Mouse (Mus musculus) lung, postnatal 10 days (tissue): ENCODE results near the gene Egln3.

ENCODE experiments used
- DNase-seq: peaks from one replicate; pipeline ENCODE4 v3.0.0; 2021

Gene Egln3

DNA sequence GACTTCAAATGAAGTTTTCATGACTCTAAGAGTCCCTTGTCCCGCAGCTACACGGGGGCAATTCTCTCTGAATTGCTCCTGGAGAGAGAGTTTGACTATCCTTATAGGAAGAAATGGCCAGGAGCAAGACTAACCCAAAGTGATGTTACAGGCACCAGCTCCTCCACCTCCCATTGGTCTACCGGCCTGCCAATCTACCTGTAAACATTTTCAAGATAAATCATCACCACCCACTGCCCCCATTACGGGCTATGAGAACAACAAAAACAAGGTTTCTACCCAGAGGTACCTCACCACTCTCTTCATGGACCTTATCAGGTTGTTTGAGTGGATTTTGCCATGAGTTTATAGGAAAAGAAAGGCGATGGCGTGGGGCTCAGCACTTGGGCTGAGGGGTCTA is 1.4 kb downstream of the Egln3 start:
- no peak for DNase-seq

DNA sequence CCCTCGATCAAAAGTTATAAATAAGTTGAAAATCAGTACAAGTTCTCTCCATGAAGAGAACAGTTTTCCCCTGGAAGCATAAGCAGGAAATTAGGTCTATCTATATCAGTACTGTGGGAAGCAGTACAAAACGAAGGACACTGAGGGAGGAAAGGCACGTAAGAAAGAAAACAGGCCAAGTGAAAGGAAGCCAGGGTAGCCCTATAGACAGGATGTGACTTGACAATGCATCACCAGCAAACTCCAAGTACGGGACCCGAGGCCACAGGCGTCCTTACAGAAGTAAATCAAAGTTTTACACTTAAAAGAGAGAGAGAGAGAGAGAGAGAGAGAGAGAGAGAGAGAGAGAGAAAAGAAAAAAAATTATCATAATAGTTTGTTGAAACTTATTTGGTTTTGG is 2.8 kb downstream of the Egln3 start:
- no peak for DNase-seq

DNA sequence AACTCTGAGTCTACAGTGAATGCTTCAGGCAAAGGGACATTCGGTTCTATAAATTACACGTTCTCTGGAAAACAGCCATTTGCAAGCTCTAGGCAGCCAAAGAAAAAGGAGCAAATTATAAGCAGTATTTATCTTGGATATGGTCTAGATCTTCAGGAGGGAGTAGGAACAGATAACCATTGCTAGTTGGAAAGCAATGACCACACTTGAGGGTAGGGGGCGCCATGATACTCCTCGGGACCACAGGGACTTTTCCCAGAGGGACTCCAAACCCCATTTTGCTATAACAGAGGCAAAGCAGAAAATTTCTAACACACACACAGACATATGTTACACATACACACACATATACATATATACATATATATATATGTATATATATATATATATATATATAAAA is 3.5 kb downstream of the Egln3 start:
- peak; percentile 56 for DNase-seq

DNA sequence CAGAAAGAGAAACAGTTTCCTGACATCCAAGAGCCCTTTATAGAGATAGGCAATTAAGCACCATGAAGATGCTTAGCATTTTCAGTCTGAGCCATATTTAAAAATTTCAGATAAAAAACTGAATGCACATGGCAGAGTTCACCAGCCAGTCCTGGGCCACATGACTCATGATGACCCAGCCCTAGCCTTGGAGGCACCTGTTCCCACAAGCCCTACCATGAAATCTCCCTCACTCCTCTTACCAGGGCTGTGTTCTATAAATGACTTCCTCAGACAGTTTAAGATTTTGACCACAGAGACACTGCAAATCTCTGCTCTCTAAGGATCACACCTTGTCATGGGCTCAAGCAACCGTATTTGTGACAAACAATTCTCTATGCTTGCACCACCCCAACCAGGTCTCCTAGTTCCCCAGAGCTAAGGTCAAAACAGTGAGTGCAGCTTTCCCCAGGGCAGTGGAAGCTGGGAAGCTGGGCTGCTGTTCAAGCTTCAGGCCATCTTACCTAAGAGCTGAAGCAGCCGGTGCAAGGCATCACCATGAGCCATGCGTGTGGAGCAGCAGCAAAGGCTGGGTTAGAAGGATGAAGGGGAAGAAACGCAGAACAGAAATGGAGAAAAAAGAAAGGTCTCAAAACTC is 5.3 kb downstream of the Egln3 start:
- no peak for DNase-seq

DNA sequence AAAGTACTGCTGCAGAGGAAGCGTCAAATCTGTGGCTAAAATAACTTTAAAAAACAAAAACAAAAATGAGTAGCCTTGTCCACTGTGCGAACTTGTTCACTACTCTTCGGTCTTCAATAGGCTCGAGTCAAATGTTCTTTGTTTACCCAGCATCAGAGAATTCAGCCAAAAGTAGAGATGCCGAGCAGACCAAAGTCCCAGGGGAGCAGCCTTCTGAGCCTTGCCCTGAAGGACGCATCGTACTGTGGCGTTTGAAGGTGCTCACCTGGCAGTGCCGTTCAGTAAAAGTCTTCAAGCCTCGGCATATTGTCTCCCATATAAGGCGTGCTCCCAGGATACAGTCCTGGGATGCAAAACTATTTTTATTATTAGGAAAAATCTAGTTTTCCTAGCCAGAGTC is 5.8 kb downstream of the Egln3 start:
- DNase-seq: no peak

DNA sequence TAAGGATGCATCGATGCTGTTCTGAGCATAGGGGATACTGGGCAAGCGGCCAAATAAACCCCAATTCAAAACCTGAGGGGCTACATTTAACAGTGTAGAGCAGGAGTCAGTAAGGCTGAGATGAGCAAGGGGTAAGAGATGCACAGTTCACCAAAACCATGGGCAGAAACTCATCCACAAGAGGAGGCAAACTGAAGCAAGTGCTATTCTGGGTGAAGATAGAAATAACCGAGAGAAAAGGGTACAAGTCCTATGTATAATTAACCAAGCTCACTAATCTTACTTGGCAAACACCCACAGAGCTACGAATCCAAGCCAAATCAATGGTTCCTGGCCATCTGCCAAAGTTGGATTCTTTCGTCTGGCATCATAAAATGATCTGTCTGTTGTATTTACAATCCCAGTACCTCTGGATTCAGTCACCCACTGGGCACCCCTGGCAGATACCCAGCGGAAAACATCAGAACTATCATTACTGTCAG is 6.3 kb downstream of the Egln3 start:
- DNase-seq: no peak

DNA sequence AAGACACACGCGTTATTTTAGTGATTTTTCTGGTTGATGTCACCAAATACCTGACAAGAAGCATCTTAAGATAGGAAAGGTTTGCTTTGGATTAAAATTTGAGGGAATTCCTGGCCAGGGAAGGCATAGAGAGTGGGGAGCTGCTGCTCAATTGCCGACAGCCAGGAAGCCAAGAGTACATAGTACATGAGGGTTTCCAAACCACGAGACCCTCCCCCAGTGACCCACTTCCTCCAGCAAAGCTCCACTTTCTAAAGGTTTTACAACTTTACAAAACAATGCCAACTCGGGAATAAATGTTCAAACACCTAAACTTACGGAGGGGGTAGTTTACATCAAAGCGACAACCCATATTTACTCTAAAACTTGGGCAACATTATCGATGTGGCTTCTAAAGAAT is 6.8 kb downstream of the Egln3 start:
- no peak for DNase-seq

DNA sequence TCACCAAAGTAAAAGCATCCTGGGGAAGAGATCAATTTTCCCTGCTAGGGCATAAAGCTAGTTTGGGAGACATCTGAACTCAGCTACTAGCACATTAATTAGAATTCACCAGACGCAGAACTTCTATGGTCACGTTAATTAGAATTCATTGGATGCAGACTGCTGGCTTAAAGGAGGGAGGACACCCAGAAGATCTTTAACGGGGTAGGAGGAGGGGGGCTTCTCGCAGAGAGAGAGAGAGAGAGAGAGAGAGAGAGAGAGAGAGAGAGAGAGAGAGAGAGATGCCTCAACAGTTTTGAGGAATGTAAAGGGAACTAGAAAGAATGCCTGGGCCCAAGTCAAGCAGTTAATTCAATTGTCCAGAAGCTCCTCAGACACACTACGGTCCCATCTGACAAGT is 9.5 kb downstream of the Egln3 start:
- DNase-seq: no peak

DNA sequence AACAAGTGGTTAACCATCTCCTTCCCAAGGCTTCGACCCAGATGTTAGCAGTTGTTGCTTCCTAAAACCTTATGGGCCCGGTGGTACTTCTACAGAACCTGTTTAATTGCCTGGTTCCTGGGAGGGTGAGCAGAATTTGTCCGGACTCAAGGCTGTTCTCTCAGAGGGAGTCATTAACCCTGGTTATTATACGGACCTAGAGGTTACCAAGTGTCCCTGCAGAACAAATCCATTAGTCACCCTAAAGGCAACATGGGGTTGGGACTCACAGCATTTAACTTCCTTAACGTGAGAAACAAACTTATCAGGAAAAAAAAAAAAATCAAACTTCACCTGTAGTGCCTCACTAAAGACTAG is 11.4 kb downstream of the Egln3 start:
- no peak for DNase-seq

DNA sequence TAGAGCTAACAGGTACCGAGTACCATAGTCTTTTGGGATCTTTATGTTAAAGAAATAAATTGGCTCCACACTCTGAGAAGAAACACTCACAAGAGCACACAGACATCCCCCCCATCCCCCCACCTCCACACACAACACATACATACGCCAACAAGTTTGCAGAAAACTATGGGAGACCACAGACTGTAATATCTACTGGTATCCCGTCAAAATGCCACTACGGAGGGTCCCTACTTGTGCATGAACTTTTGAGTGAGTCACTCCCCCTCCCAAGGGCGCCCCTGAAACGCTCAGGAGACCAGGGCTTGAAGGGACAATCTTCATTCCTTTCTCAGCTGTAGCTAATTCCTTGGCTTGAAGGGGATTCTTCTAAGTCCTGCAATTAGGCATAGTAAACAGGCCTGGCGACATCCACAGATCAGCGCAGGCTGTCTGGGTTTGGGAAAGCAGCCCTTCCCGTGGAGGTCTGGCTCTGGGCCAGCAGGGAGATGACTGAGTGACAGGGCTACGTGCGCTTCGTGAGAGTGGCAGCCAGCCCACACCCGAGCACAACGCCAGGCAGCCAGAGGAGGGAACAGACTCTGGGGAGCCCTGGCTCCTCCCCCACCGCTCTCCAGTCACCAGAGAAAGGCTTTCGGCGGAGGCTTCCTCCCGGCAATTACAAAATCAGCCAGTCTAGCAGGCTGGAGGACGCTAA is 11.9 kb downstream of the Egln3 start:
- peak; percentile 90 for DNase-seq

DNA sequence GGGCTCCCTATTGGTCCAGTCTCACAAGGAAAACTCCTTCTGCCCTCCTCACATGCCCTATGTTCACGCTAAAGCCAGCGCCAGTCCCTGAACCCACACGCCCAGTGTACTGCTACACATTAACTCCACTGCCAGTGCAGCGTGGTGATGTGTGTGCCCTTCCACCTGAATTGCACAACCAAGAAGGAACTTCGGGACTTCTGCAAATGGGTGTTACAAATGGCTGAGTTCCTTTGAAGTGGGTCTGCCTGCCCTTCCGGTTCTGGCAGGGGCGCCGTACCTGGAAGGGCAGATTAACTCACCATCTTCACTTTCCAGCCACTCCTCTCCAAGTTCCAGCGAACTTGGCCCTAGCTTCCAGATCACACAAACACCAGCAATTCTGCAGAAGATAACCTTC is 12.5 kb downstream of the Egln3 start:
- DNase-seq: peak; percentile 15

DNA sequence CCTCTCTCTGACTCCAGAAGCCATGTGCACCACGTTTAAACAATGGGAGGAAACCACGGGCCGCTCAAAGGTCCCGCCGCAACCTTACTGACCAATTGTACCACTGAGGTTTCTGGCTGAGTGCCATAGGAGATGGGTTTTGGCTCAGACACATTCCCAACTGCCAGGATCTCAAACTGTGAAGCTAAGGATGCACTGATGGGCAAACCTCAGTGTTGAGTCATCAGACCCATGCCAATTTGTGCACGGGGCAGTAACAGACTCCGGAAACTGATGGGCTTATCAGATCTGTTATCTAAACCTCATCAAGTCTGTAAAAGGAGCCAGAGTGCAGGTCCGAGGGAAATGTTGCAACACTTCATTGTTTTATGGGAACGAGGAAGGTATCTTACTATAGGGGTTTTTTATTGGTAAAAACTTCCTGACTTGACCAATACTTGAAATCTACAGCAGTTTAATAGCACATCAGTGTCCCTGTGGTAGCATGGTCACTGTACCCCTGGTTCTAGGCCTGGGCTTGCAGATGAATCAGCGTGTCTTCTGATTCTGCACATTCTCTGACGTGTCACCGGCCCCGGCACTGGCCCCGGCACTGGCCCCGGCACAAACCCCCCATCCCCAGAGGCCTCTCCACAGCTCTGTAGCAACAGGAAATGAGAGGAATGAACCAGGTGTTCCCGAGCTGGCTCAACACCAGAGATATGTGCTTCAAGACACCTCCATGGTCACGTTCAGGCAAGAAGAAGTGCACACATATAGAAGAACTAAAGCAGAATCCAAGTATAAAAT is 15.7 kb downstream of the Egln3 start:
- DNase-seq: peak; percentile 76

DNA sequence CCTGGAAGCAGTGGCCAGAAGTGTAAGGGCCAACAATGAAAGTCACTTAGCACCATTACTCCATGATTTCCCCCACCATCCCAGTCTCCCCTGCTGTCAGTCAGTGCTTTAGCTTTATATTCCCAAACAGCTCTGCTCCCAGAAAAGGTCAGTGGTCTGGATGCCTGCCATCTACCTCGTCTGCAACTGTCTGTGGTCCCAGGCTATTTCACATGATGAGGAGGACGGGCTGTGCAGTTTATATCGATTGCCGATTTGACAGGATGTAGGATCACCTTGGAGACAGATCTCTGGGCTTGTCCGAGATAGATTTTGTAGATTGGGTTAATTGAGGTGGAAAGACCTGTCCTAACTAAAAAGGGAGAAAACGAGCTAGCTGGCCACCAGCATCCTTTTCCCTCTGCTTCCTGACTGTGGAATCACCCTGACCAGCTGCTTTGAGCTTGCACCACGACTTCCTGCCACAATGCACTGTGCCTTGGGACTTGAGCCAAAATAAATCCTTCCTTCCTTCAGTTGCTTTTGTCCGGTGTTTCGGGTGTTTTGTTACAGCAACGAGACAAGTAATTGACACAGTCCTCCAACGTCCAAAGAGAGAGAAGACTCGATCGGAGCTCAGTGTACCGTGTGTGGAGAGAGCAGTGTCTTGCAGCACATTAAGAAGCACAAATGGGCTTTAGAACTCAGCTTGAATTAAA is 16.6 kb downstream of the Egln3 start:
- DNase-seq: no peak

DNA sequence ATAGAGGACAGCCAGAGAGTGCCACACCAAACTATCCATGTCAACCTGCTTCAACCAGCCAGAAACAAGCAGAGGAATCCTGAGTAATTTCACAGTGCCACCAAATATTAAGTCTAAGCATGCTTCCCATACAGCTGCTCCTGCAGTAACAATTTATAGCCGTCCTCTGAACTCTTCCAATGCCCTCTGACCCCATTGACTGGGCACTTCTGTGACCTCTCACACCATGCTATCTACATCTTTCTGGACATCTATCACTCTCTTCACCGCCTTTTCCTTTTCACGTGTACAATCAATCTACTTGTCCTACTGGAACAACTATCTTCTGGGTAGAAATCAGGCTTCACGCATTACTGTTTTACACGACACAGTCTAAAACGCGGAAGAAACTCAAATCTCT is 19.4 kb downstream of the Egln3 start:
- no peak for DNase-seq

DNA sequence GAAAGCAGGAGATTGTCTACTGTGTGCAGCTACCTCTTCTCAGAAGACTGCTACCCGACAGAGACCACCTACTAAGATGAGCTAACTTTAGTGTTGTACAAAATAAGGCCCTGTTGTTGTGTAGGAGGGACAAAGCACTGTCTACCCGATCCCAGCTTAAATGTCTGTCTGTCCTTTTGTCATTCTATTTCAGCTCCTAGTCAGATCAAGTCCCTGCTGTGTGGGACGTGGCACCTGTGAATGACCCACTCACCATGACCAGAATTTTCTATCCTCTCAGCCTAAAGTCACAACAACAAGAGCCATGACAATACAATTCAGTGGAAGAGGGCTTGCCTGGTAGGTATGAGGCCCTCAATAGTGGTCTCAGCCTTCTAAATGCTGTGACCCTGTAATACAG is 25.3 kb downstream of the Egln3 start:
- no peak for DNase-seq

DNA sequence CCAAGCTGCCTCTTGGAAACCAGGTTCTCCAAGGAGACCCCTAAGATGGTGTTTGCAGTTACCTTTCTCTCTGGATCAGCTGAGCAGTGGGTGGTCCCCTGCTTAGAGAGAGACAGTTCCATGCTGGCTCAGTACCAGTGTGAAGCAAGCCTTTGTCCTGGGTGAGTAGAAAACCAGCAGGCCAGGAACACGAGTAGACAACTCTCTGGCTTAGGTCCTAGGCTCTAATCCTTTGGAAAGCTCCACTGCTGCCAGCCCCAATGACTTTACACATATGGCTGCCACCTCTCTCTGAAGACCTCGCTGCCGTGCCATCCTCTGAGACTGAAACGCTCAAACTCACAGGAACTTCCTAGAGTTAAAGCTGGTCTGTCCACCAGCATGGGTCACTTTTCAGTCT is 34.9 kb downstream of the Egln3 start:
- no peak for DNase-seq

DNA sequence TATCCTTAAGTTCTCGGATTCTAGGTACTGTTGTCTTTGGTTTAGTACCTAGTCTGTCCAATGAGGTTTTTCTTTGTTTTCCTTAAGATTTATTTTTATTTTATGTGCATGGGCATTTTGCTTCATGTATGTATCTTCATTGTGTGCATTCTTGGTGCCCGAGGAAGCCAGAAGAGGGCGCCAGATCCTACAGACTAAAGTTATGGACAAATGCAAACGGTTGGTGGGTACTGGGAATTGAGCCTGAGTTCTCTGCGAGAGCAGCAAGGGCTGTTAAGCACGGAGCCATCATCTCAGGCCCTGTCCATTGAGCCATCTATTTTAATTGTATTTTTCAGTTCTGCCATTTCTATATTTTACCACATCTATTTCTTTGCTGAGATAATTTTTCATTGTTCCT is 35.9 kb downstream of the Egln3 start:
- no peak for DNase-seq

DNA sequence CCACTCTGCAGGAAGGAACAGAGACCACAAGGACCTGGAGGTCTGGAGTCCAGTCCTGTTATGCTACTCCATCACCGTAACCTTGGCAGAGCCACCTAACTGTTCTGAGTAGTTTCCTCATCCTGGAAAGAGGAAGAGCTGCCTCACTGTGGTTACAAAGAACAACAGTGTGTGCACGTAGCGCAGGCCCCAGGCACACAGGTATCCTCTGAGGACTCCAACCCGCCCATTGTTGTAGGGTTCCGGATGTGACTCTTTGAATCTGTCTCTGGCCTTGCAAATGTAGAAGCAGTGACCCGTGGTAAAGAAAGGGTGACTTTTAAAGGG is 39.0 kb downstream of the Egln3 start:
- no peak for DNase-seq

DNA sequence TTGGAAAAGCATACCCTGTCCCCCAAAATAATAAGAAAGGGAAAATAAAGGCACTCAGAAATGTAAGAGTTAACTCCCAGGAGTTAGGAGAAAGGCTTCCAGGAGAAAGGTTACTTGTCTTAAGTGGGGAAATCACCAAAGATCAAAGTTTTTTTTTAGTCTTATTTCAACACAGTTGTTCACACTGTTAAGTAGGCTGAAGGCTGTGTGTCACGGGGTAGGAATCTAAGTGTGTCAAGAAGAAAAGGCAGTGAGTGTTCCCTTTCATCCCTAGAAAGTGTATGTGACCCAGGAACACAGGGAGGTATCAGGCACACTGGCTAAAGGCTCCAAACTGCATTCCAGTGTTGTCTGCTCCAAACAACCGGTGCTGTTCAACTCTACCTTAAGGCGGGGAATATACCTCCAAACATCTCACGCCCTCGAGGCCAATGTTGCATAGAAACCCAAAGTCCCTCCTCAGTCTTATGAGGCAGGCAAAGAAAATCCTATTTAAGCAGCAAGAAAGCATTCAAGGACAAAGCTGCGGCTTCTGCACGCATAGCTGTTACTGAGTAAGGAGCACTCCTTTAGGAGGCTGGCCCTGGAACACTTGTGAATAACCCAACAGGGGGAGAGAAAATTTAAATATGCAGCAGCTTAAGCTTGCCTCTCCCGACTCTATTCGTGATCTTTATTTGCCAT is 39.5 kb downstream of the Egln3 start:
- no peak for DNase-seq

DNA sequence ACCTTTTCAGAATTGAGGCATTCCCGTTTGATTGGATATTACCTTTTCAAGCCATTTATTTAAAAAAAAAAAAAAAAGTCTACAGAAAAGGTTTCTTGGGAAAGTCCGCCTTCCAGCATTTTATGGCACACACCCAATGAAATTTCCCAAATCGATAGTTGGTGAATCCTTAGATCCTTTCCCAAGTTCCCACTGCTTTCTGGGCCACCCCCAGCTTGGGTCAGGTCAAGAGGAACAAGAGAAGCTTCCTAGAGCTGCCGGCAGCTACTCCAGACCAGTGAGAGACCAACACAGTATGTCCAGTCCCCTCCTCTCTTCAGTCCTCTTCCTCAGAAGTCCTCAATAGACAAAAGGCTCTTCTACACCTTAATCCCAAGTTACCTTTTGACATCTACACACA is 40.5 kb downstream of the Egln3 start:
- DNase-seq: no peak

DNA sequence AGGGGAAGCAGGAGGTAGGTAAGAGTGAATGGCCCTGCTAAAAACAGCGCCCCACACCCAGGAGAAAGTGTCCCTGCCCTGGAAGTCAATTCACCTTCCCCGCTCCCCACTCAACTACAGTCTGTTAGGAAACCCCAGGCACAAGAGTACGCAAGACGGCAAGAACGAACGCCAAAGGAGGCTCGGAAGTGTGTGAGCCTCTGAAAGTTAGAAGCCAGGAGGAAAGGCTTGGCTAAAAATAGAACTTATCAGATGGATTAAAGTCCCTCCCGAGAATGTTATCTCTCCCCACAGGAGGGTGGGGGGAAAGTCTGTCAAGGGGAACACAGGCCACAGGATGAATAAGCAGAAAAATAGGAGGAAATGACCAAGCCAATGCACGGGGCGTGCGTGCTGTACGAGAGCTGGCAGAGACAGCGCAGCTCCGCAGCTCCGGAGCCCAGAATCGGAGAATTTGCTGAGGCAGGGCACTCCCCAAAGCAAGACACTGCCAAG is 41.0 kb downstream of the Egln3 start:
- DNase-seq: peak; percentile 25

DNA sequence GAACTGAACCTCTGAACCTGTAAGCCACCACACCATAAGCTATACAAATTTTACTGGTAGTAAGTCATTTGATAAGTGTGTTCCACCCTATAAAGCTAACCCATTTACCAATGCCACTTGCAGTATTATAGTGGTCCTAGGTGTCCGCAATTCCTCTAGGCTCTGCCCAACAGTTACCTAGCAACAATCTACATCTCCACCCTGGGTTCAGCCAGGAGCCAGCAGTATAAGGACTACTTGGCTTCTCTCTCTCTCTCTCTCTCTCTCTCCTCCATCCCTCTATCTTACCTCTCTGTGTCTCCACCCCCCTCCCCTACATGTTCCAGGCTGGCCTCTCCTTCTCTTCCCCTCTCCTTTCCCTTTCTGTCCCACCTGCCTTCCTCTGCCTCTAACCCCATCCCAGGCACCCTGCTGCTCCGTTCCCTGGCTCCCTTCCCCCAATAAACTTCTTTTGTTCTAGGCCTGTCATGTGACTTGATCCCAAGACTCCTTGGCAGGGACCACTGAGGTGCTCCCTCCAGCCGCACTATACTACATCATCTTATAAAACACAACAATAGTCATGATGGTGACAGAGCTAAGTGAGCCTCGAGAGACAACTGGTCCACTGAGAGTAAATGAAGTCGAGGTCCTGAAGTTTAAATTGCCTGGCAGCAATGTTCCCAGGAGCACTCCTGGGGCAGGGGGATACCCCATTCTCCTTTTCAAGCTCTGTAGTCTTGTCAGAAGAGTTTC is 42.0 kb downstream of the Egln3 start:
- DNase-seq: no peak
